Mouse (Mus musculus) adrenal gland, postnatal 0 days (tissue): ENCODE results near the gene Htr5b. TPM values are rescaled to one million over a fixed set of nuclear protein-coding genes. Genes with fewer than 3 reads are reported as not detected.

Source experiments
- polyA plus RNA-seq: library from polyadenylated mRNA; unstranded; fragments of >200 nt; fragmentation: Nextera tagmentation; extraction: Ambion mirVana; gene quantifications from 2 replicates; pipeline ENCODE4 v1.2.1, GENCODE M21; 2015

Gene Htr5b
- polyA plus RNA-seq, result 0.26 TPM in 1 of 2 replicates, not detected in the other

DNA sequence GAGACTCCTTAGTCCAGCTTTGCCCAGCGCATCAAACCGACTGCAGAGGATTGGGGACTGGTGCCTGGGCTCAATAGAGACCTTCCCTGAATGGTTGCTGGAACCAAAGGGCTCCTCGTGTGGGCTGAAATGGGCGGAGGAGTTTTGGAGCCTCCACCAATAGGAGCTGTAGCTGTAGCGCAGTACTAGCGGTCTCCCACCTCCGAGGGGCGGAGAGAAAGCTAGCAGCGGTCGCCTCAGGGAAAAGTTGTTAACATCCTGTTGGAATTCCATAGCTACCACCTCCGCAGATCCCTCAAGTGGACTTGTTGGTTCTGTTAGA is at the start of gene Htr5b:
Gene Htr5b (minus strand): TSS at position 67 of the 322 bp plus-strand sequence.

DNA sequence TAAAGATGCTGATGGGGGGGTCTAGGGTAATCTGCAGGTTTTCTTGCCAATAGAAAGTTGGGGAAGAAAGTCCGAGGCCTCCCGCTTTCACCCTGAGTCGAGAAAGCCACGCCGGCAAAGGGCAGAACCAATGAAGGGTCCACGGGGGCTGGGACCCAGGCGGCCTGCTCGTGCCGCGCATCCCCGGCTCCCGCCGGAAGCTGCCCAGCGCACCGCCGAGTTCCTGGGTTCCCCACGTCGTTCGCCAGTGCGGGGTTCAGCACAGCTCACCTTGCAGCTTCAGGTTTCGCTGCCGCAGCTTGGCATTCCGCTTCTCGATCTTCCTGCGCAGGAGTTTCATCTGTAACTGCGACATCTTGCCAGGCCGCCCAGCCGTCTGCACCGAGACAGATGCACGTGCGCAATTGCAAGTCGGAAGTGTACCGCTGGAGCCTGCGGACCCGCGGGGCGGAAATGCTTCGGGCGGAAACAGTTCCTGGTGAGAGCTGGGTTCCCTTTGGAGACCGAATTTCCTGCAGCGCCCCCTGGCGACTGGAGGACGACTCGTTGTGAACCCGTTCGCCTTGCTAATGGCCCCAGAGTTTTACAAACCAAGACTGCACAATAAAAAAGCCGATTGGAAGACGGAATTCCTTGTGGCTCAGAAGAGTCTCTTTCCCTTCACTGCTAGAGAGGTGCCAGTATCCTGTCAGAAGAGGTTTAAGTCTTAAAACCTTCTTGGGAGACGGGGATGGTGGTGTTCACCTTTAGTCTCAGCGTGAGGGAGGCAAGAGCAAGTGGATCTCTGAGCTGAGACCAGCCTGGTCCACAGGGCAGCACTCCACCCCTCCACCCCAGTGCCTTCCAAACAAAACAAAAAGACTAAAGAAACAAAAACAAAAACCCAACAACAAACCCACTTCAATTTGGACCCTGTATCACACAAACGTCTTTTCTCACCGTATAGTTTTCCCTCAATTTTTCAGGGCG is 39.5 kb upstream of the Htr5b start, which contains the start of gene Ddx18:
Gene Ddx18 (minus strand): TSS at position 469 of the 969 bp plus-strand sequence.

Other genes starting within 250 kb of the Htr5b start
- gene Insig2, start 195.9 kb downstream of the Htr5b start, polyA plus RNA-seq, result 37.3 and 54.5 TPM in 2 replicates
- gene Ccdc93, start 97.4 kb downstream of the Htr5b start, polyA plus RNA-seq, result 4.7 and 7.5 TPM in 2 replicates
- gene Ddx18, start 39.5 kb upstream of the Htr5b start, polyA plus RNA-seq, result 38.4 and 51.0 TPM in 2 replicates